Mouse (Mus musculus) small intestine, adult 2 months (tissue): ENCODE data around the gene Eef1akmt2.

Experiments
- CTCF ChIP-seq: fragments of 200-500 bp; IDR thresholded peaks from 2 replicates; pipeline ENCODE4 v1.5.1; 2012; ENCODE audit warnings: low read depth, mild to moderate bottlenecking, control low read depth, inconsistent platforms, low read length, moderate library complexity, mixed read lengths; ENCODE audit not compliant: insufficient replicate concordance, insufficient read length; ENCODE audit errors: extremely low read depth
- POLR2A ChIP-seq: fragments of 200-500 bp; IDR thresholded peaks from 2 replicates; pipeline ENCODE4 v1.6.1; 2012; ENCODE audit warnings: low read depth, mild to moderate bottlenecking, control low read depth, inconsistent platforms, low read length, moderate library complexity

DNA sequence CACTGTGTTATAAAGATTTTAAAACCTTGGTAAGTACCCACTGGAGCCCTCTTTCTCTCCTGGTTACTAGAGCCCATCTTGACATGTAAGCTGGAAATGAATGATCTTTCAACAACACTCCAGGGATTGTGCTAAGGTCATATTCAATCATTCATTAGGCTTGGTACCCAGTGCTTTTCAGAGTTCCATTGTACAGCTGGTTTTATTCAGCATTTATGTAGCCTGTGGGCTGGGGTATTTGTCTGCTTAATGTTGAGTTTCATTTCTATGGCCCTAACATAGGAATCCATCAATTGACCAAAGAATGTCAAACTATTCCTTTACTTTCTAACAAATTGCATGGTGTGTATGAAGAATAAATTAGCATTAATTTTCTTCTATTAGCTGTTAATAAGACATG, 28.6 kb downstream of the Eef1akmt2 start:
- no peak for TF ChIP-seq POLR2A
- TF ChIP-seq CTCF: no peak
